Comparison of ENCODE assay signal across 15 mouse cellular contexts in the genomic region with DNA sequence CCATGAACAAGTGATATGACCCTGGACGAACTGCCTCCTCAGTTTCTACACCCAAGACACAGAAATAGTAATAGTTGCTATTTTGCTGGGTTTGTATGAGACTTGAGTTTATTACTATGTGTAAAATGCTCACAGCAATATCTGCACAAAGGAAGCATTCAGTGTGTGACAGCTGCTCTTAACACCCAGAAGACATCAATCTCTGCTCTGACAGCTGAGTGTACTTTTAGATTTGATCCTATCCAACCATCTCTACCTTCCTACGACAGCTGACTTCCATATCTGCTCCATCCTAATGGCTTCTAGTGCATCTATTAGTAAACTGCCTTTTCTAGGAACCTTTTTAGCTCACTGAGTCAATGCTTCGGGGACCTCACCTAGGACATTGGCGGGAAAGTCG.
"Had no signal": no experiment of that assay in that cellular context is flagged by ENCODE, and none has a peak within 500 bp of the region (broad histone marks: within the 10 kb centered on the region; RNA-seq: fewer than 3 reads in every experiment).

No protein-coding gene starts in this region.

- H3K9me3 ChIP-seq: liver, embryonic 13.5 days; liver, embryonic 15.5 days; lung, embryonic 15.5 days; midbrain, embryonic 12.5 days; neural tube, embryonic 12.5 days; stomach, embryonic 15.5 days had no signal

- H3K4me2 ChIP-seq: liver, embryonic 13.5 days; liver, embryonic 15.5 days; lung, embryonic 15.5 days; midbrain, embryonic 12.5 days; neural tube, embryonic 12.5 days; stomach, embryonic 15.5 days had no signal

- H3K27ac ChIP-seq: liver, embryonic 13.5 days; liver, embryonic 15.5 days; lung, embryonic 15.5 days; midbrain, embryonic 12.5 days; neural tube, embryonic 12.5 days; stomach, embryonic 15.5 days; stomach, postnatal 0 days had no signal

- DNase-seq: liver, embryonic 13.5 days; liver, postnatal 0 days; lung, adult 2 months; lung, postnatal 4 days; right cerebral cortex, postnatal 14 days; thymus, adult 2 months; thymus, postnatal 25 days; thymus, postnatal 4 days had no signal

- ATAC-seq: liver, postnatal 0 days; lung, postnatal 0 days had no signal

- H3K9ac ChIP-seq: liver, embryonic 13.5 days; liver, embryonic 15.5 days; liver, postnatal 0 days; lung, embryonic 15.5 days; midbrain, embryonic 12.5 days; neural tube, embryonic 12.5 days; stomach, embryonic 15.5 days had no signal

- H3K4me3 ChIP-seq: liver, embryonic 13.5 days; liver, embryonic 15.5 days; lung, embryonic 15.5 days; midbrain, embryonic 12.5 days; neural tube, embryonic 12.5 days; stomach, embryonic 15.5 days had no signal

- H3K27me3 ChIP-seq: liver, embryonic 13.5 days; liver, embryonic 15.5 days; lung, embryonic 15.5 days; midbrain, embryonic 12.5 days; neural tube, embryonic 12.5 days; stomach, embryonic 15.5 days had no signal

- H3K36me3 ChIP-seq: liver, embryonic 13.5 days; liver, embryonic 15.5 days; lung, embryonic 15.5 days; midbrain, embryonic 12.5 days; neural tube, embryonic 12.5 days; stomach, embryonic 15.5 days had no signal

- H3K4me1 ChIP-seq: liver, embryonic 15.5 days; lung, embryonic 15.5 days; stomach, embryonic 15.5 days had no signal
